Mouse (Mus musculus): ENCODE data around the gene Eif4g3.

Gene Eif4g3

DNA sequence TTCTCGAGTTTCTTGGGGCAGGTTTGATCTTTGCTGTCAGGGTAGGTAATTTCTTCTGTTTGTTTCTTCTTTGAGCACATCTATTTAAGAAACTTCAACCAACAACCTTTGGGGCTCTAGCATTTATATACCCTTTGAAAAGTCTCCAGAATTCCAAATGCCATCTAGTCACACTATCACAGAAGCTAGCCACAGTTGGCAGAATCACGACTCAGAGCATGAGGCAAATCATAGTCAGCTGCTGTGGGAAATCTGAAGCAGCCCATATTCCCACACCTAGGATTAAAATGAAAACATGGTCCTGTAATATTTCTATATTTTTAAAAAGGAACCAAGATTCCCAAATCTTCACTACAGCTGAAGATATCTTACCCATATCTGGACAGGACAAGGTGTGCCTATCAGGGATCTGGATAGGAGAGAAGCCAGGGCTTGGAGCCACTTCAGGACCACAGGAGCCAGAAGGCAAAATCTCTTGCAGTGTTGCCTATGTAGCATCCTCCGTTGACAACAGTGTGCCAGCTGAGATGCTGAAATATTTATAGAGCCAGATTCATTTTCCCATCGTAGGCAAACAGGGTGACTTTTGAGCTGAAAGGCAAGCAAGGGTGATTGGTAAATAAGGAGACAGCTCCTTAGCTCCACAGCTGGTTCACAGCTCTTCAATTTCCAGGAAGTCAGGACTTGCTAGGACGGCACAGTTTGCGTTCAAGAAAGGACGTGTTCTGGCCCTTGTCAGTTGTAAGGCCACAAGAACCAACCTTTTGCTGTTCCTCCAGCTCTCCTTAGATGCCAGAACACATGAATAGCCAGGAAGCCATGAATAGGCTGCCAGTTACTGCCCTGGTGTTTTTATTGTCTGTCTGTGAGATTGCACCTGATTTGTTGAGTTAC is 70.8 kb downstream of the Eif4g3 start:
- no peak for DNase-seq (ENCODE audit: low read depth)

DNA sequence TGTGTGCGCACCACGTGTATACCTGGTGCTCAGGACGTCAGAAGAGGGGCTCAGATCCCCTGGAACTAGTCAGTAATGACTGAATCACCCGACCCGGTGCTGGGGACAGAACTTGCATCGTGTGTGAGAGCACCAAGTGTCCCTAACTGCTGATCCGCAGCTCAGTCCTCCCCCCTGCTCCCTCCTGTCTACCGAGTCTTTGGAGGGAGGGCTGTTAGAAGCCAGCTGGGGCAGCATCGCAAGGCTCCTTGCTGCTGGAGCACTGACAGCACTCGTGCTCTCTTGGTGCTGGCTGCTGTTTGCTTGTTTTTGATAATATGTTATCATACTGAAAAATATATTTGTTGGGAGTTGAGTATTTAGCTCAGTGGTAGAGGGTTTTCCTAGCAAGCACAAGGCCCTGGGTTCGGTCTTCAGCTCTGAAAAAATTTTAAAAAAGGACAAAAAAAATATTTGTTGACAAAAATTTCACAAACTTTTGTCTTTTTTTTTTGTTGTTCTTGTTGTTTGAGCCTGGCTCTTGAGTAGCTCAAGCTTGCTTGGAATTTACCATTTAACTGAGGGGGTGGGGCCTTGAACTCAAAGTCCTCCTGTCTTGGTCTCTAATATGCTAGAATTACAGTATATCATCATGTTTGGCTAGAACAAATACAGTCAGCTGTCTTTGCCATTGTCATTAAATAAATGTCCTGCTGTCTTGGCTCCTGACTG is 72.2 kb downstream of the Eif4g3 start:
- no peak for DNase-seq (ENCODE audit: low read depth)

DNA sequence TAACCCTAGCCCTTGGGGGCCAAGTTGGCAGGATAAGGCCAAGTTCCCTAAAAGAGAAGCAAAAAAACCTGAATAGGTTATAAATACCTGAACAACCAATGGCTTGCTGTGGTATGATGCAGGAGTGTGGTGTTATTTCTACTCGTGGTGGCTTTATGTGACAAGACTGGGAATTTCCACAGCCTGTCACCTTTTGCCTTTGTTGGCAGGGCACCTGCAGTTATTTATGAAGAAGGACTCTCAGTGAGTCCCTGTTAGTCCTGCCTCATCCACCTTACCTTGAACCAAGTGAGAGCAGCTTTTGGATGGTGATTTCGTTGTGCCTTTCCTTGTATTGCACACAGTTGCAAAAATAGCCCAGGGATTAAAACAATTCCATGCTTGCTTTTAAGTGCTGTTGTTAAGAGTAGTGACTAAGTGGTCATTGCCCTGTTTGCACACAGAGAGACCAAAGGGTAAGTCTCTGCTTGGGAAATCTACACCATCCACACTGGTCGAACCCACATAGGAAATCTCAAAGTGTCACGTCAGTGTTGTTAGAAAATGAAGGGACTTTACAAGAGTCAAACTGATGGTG is 72.9 kb downstream of the Eif4g3 start:
- DNase-seq (ENCODE audit: low read depth) = no peak

DNA sequence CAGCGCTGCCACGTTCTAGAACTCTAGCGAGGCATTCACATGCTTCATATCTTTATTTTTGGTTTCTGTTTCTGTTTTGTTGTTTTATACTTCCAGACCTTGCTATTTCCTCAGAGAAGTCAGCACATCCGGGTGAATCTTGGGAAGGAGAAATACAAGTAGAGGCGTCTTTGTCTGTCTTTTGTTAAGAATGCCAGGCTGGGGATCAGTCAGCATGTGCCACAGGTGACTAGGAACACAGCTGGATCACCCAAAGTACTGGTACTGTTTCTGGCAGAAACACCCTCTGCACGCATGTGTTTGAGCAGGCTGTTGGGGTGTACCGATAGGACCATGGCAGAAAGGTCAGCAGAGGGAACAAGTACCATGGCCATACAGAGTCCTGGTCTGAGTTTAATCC is 73.6 kb downstream of the Eif4g3 start:
- no peak for DNase-seq (ENCODE audit: low read depth)

DNA sequence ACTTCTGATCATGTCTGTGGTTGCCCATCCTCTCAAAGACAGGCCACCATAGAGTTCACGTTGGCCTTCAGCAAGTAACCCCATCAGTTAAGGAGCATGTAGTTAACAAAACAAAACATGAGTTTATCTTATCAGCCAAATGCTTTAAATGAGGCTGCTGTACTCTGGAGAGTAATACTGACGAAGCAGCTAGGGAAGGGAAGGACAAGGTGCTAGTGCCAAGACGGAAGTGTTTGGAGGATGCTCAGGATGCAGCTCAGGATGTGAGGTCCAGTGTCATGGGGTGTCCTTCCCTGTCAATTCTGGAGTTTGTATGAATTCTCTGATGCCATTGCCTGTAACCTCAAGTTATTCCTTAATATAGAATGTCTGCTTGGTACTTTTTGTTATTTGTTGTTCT is 75.0 kb downstream of the Eif4g3 start:
- DNase-seq (ENCODE audit: low read depth) = no peak

DNA sequence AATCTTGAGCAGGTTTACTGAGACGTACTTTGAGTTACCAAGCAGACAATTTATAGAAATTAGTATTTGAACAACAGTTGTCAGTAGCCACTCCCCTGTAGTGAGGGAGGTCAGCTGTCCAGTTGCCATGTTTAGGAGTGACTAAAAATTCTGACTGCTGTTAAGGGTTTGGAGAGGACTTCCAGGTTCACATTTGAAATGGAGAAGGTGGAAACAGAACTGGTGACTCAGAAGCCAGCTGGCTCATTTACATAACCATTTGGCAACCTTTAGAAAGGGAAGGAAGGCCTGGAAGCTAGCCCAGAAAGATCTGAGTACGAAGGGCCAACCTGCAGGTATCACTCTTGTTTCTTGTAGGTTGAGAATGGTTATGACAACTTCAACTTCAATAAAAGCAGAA is 75.8 kb downstream of the Eif4g3 start:
- DNase-seq (ENCODE audit: low read depth) = no peak

DNA sequence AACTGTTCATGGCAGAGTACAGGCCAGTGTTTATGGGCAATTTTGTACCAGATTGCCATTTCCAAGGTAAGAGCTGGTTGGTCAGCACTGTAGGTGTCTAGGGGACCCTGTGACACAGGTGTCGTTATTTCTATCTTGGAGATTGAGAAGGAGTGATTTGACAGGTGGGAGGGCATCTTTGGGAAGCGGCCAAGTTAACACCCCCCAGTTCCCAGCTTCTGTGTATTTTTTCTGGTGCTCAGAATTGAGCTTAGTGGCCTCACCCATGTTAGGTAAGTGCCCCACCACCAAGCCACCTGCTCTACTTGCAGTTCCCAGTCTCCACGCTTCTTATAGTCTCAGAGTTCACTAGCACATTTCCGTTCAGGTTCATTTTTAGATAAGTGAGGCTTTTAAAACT is 76.5 kb downstream of the Eif4g3 start:
- DNase-seq (ENCODE audit: low read depth) = no peak

DNA sequence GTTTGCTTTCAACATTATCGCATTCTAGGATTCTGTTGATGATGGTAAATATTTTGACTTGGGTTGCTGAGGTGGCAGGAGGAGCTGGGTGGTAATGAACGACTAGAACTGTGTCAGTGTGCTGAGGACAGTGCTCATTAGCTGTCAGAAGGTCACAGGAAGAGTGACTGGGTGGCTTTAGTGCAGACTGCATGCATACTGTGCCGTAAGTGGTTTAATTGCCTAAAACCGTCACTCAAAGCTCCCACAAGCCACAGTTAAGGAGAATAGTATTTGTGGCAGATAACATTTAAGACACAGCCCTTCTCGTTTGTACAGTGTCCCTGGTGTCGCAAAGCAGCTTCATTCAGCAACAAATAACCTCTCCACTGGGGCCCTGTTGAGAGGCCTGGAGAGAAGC is 78.7 kb downstream of the Eif4g3 start:
- no peak for DNase-seq (ENCODE audit: low read depth)

DNA sequence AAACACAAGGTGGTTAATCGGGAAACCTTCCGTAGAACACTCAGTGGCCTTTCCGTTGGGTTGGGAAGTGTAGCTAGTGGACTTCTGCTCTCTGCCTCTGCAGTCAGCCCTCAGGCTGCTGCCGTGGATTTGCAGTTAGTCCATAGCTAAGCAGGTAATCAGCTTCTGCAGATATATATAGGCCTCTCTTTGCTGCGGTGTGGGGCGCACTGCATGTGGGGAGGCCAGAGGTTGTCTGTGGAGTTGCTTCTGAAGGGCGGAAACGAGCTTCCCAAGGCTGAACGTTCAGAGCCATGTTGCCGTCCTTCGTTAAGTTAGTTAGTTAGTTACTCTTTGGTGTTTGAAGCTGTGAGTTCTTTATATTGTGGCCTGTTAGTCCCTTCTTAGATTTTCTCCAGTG is 80.3 kb downstream of the Eif4g3 start:
- DNase-seq (ENCODE audit: low read depth) = no peak

DNA sequence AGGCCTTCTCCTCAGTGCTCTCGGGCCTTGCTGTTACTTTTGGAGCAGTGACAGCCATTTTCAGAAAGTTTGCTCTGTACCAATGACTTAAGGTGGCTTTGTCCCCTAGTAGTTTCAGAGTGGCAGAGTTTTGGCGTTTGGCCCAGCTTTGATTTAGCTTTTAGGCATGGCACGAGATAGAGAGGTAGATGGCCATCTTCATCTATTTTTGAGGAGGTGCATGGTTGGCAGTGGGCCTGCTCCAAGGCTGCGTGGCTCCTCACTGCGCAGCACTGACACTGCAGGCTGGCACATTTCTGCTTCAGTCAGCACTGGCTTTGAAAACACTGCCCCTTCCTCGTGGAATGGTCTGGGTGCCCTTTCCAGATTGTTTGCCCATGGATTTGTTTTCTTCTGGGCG is 80.7 kb downstream of the Eif4g3 start:
- no peak for DNase-seq (ENCODE audit: low read depth)

DNA sequence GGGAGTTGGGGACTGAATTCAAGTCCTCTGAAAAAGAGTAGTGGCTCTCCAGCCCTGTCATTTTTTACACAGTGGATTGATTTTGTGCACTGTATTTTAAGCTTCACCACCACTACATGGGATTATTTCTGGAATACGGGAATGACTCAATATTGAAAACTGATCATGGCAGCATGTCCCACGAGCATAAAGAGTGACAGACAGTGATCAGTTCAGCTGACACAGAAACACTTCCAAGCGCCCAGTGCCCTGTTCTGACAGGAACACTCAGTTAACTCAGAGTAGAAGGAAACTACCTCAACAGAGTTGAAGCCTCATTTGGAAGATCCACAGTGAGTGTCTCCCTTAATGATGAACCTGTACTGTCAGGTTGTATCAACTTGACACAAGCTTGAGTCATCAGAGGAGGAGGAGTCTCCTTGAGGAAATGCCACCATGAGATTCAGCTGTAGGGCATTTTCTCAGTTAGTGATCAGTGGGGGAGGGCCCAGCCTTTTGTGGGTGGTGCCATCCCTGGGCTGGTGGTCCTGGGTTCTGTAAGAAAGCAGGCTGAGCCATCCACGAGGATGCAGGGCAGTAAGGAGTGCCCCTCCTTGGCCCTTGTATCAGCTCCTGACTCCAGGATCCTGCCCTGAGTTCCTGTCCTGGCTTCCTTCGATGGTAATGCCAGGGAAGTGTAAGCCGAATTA is 82.2 kb downstream of the Eif4g3 start:
- DNase-seq (ENCODE audit: low read depth) = no peak

DNA sequence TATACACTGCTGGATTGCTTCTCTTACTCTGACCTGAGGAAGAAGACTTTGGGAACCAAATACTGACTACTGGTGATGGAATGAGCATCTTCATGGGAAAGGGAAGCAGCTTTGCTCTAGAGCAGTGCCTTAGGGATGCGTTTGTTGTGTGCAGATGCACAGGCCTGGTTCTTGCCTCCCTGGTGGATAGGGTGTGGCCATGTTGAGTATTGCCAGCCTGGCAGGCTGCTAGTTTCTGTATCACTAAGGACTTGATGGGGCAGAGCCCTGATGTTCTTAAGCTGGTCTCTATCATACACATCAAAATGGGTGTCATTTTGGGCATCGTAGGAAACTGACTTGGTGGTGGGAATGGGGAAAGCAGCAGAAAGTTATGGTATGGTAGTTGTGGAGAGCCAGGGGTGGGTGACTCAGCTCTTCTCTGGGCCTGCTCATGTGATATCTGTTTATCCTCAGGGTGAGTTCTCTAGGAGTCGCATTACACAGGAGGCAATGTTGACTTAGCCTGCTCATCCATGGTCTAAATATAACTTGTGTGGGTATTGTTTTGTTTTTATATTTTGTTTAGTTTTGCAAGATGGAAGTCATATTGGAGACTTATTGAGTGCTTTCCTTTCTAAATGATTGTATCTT is 85.0 kb downstream of the Eif4g3 start:
- DNase-seq (ENCODE audit: low read depth) = peak; percentile 13

DNA sequence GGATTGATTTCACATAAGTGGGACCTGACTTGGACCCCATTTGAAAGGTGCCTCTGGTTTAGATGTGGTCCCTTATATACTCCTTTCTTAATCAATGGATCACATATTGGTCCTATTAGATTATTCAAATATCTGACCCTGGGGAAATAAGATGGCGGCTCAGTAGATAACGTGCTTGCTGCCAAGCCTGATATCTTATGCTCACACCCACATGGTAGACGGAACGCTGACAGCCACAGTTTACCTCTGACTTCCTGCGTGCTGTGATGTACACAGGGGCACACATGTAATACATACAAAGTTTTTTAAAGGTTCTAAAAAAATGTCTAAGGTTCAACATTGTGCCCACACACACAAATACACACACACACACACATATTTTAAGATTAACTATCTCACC is 86.4 kb downstream of the Eif4g3 start:
- DNase-seq (ENCODE audit: low read depth) = peak; percentile 9

DNA sequence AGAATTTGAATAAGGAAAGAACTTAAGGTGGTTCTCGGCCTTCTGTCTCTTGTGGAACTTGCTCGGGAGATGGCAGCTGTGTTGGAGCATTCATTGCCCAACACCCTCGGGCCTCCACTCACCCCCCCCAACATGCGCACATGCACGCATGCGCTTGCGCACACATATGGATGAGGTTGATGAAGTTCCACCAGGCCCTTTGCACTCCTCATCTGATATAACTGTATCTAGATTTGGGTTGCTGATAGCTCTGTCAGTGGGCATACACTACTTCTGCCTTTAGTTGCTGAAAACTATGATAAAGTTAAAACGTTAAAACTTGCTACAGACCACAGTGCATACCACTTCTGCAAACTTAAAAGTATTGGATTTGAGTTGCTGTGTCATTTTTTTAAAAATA is 89.6 kb downstream of the Eif4g3 start:
- no peak for DNase-seq (ENCODE audit: low read depth)

DNA sequence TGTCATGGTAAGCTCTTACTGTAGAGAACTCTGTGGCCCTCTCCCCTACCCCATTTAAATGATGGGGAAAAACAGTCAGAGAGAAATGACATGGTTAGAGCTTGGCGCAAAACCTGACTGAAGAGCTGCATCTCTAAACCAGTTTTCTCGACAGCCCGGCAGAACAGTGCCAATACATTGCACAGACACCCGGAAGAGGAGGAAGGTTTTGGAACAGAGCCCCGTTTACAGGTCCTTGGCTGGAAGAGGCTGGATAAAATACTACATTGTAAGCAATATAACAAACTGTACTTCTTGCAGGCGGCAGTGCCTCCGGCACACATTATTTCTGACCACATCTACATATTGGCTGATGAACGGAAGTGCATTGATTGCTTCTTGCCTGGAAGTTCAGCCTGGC is 91.3 kb downstream of the Eif4g3 start:
- no peak for DNase-seq (ENCODE audit: low read depth)

DNA sequence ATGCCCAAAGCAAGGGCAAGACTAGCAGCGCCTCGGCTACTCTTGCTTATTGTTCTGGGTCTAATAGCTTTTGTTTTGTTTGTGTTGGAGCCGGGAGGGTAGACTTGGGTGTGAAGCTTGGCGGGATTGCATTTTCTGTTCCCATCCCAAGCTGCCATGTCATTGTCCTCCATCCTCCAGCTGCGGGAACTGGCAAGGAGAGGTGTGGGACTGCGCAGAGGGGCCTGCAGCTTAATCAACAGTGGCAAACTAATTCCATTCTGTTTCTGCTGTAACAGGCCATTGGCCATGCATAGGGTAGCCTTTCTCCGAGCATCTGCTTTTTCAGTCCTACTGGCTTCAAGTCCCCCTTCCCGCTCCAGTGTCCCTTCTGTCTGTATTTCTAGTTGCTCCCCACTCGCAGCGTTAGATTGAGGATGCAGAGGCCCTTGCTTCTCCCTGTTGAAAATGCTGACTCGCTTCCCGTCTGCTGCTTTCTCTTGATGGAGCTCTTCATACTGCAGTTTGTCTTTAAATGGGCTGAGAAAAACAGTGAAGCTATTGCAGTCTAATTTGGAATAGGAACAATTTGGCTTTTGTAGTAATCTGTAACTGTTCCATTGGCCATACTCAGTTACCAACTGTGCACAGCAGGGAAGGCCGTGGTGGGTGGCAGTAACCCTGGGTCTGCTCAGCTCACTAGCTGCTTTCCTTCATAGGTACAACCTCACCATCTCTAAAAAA is 92.2 kb downstream of the Eif4g3 start:
- no peak for DNase-seq (ENCODE audit: low read depth)

DNA sequence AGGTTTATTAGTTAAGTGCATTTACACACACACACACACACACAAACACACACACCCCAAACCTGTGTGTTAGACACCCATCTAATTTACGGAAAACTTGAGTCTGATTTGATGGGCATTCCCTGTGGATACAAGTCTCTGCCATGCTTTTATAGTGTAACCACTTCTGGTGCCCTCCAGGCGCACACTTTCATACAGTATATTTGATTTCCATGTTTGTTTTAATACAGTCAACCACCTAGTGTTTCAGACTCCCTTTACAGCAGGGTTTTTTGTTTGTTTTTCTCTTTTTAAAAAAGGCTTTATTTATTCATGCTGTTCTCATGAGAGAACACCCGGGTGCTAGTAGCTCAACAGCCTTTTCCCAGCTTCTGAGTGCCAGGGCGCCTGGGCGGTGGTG is 94.1 kb downstream of the Eif4g3 start:
- DNase-seq (ENCODE audit: low read depth) = no peak

DNA sequence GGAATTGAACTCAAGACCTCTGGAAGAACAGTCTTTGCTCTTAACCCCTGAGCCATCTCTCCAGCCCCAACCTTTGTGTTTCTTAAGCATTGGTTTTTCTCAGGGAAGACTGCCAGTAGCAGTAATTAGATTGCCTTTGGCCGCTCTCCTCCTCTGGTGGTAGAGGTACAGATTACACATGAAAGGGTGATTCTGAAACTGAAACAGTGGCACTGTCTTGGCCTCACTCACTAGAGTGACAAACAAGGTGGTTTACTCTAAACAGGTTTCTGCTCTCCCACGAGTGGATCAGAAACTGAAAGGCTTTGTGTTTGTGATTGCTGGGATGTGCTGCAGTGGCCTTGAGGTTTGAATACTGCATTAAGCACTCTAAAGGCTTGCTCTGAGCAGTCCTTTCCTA is 96.7 kb downstream of the Eif4g3 start:
- no peak for DNase-seq (ENCODE audit: low read depth)

DNA sequence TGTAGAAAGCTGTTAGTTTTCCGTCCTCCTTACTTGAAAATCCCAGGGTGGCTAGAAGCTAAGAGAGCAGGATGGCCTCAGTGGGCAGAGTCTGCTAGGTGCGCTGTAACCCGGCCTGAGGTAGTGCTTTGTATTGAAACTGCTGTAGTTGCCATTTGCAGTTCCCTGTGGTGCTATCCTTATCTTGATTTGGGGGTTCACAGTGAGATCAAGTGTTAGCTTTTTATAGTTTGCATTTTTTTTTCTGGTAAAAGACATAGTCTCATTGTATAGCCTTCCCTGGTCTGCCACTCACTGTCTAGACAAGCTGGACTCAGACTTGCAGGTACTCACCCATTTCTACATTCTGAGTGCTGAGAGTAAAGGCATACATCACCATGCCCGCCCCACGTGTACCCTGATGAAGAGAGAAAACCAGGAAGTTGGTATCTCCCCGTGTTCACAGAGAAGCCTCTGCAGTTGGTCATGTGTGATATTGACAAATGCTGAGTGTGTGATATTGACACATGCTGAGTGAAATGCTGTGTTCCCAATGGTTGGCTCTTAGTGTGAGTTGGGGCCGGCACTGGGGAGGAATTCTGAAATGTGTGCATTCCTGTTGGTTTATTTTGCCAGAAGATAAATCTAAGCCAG is 98.9 kb downstream of the Eif4g3 start:
- DNase-seq (ENCODE audit: low read depth) = no peak

DNA sequence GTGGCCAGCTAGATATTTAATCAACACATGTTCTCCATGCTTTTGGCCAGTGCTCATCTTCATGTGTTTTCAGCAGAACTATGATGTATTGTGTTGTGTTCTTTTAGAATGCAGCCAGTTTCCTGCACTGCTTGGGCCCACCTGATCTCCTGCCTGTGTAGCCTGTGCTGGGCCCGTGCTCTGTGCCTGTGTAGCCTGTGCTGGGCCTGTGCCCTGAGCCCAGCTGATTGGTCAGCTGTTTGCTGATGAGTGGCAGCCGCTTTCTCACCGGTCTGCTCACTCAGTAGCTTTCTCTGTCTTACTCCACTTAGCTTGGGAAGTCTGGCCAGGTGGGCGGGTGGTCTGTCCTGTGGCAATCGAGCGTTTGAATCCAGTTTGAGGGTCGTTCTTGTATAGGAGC is 107.6 kb downstream of the Eif4g3 start:
- DNase-seq (ENCODE audit: low read depth) = no peak

DNA sequence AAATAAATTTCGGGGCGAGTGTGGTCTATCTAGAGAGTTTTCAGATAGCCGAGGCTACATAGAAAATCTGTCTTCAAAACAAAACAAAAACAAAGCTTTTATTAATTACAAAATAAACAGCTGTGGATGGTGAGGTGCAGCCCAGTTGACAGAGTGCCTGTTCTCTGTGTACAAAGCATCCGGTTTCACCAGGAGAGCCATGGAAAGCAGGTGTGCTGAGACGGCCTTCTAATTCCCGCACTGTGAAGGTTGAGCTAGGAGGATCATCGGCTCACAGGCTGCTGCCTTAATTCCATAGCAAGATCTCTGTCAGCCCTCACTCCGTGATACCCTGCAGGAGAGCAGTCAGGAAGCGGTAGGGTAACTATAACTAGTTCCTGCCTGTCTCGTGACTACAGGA is 109.0 kb downstream of the Eif4g3 start:
- DNase-seq (ENCODE audit: low read depth) = no peak

All from c-Kit-positive CD71-positive TER-119-negative erythroid progenitor cells, embryonic 14.5 days (primary cell).